Mouse (Mus musculus) E14TG2a.4 (cell line): ENCODE measurements at regions not wholly inside any gene's neighbourhood (a gene's known extent, or its start where the extent isn't known, plus 50 kb on each side); places are given as distances from the start of the nearest gene placed in this dataset.

ENCODE experiments used
- CTCF ChIP-seq: conservative IDR thresholded peaks from 2 replicates; pipeline ENCODE4 v1.5.1; 2014; ENCODE audit warnings: low read length
- POU5F1 ChIP-seq: IDR thresholded peaks from 2 replicates; pipeline ENCODE4 v1.6.1; 2014; ENCODE audit warnings: low read length, borderline replicate concordance

DNA sequence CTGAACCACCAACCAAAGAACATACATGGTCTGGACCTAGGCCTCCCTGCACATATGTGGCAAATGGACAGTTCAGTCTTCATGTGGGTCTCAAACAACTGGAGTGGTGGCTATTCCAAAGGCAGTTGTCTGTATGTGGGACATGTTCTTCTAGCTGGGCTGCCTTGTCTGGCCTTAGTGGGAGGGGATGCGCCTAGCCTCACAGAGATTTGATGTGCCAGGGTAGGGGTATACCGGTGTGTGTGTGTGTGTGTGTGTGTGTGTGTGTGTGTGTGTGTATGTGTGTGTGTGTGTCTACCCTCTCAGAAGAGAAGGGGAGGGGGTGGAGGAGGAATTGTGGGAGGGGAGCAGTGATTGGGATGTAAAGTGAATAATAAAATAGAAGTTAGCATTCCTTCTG lies 344.0 kb downstream of the Dhx35 start:
- no peak for TF ChIP-seq CTCF
- TF ChIP-seq POU5F1 = no peak
